Mouse (Mus musculus): ENCODE results near the gene Pfpl. TPM values are rescaled to one million over a fixed set of nuclear protein-coding genes. Genes with fewer than 3 reads are reported as not detected.

Pfpl gene
- polyA plus RNA-seq (2015; fragmentation: Nextera tagmentation; extraction: Ambion mirVana): not detected in 2 replicates

DNA sequence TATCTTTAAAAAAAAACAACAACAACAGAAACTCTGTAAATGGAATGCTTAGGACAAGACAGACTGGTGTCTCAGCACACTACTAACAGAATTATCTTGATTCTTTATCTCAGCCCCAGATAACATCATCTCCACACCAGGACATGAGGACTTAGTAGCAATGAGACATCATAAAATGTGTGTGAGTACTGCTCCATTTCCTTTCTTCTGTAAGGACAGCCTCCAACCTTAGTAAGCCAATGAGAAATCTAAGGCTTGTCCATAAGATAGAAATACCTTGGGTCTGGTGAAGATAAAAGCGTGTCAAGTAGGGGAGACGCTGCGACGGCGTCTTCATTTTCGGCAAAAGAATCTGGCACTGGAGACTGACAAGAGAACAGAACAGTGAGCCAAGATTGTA, at the start of gene Pfpl:
Pfpl (plus strand) TSS at position 301 of the 400 bp plus-strand sequence.
- 79% methylated on average over 6 of the region's 6 CpGs for whole genome bisulfite sequencing (ENCODE audit: insufficient replicate concordance)
- H3K9ac ChIP-seq (replicated peaks): no peak within 1 kb of the TSS
- H3K4me3 ChIP-seq (ENCODE audit: low read depth, low read length): no peak within 1 kb of the TSS
- H3K4me1 ChIP-seq (ENCODE audit: insufficient read depth): no peaks in the 10 kb centered on the region
- ATAC-seq (no peak), DNase-seq (no peak)
- H3K9me3 ChIP-seq (ENCODE audit: low read length): no peaks in the 10 kb centered on the region
- H3K36me3 ChIP-seq (replicated peaks; ENCODE audit: insufficient read depth, low read length): no peaks in the 10 kb centered on the region
- H3K4me2 ChIP-seq (ENCODE audit: low read depth, low read length): no peak within 1 kb of the TSS
- TF ChIP-seq EP300 (IDR thresholded peaks at IDR 0.05; ENCODE audit: low read depth) (no peak), CTCF (IDR thresholded peaks at IDR 0.05; ENCODE audit: low read depth) (no peak)
- no peaks in the 10 kb centered on the region for H3K27me3 ChIP-seq (ENCODE audit: insufficient read depth, low read length)
- H3K27ac ChIP-seq (ENCODE audit: low read depth): no peak within 1 kb of the TSS

DNA sequence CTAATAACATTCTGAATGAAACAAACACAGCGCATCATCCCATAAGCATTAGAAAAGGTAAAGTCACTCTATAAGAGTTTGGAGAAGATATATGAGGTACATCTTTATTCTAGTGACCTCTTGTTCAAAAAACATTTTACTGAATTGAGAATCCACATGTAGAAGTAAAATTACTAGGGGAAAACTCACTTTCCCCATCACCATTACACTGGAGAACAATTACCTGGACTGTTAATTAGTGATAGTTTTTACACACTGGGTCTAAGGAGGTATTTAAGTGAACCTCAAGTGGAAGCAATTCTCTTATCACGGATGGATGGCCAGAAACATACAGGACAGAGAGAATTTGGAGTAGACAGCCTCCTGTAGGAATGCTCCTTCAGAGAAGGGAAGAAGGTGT, 40.7 kb upstream of the Pfpl start, which contains the start of gene Olfr1440:
Olfr1440 (plus strand) TSS at position 301 of the 400 bp plus-strand sequence.
- no peak within 1 kb of the TSS for H3K27ac ChIP-seq (ENCODE audit: low read depth)
- H3K36me3 ChIP-seq (replicated peaks; ENCODE audit: insufficient read depth, low read length): no peaks in the 10 kb centered on the region
- no peak within 1 kb of the TSS for H3K9ac ChIP-seq (replicated peaks)
- no peak within 1 kb of the TSS for H3K4me3 ChIP-seq (ENCODE audit: low read depth, low read length)
- ATAC-seq (no peak), DNase-seq (no peak)
- H3K4me1 ChIP-seq (ENCODE audit: insufficient read depth): no peaks in the 10 kb centered on the region
- H3K4me2 ChIP-seq (ENCODE audit: low read depth, low read length): no peak within 1 kb of the TSS
- 74% methylated on average over 2 of the region's 2 CpGs for WGBS (ENCODE audit: insufficient replicate concordance)
- H3K27me3 ChIP-seq (ENCODE audit: insufficient read depth, low read length): no peaks in the 10 kb centered on the region
- H3K9me3 ChIP-seq (ENCODE audit: low read length): no peaks in the 10 kb centered on the region
- TF ChIP-seq CTCF (IDR thresholded peaks at IDR 0.05; ENCODE audit: low read depth) (no peak), EP300 (IDR thresholded peaks at IDR 0.05; ENCODE audit: low read depth) (no peak)

DNA sequence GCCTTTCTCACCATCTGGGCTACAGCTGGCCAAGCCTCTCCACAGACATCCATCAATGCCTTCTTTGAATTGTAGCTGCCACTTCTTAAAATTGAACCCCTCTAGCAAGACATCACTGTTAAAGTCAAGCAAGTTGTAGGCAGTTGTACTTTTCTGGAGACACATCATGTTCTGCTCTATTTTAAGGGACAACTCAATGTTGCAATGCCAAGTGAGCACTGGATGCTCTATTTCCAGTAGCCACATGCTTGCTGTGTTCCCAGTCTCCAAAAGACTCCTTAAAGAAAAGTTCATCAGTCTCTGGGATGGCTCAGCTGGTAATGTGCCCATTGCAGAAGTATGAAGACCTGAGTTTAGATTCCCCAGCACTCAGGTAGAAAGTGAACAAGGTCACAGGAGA, 14.0 kb upstream of the Pfpl start:
- TF ChIP-seq EP300 (IDR thresholded peaks at IDR 0.05; ENCODE audit: low read depth) (no peak), CTCF (IDR thresholded peaks at IDR 0.05; ENCODE audit: low read depth) (no peak)
- no peak for ATAC-seq
- Histone ChIP-seq H3K27ac (ENCODE audit: low read depth) (no peak overlapping the region), H3K4me2 (ENCODE audit: low read depth, low read length) (no peak overlapping the region), H3K36me3 (replicated peaks; ENCODE audit: insufficient read depth, low read length) (no peaks in the 10 kb centered on the region), H3K4me1 (ENCODE audit: insufficient read depth) (no peaks in the 10 kb centered on the region), H3K27me3 (ENCODE audit: insufficient read depth, low read length) (no peaks in the 10 kb centered on the region), H3K4me3 (ENCODE audit: low read depth, low read length) (no peak overlapping the region), H3K9ac (replicated peaks) (no peak overlapping the region), H3K9me3 (ENCODE audit: low read length) (no peaks in the 10 kb centered on the region)
- DNase-seq: no peak

DNA sequence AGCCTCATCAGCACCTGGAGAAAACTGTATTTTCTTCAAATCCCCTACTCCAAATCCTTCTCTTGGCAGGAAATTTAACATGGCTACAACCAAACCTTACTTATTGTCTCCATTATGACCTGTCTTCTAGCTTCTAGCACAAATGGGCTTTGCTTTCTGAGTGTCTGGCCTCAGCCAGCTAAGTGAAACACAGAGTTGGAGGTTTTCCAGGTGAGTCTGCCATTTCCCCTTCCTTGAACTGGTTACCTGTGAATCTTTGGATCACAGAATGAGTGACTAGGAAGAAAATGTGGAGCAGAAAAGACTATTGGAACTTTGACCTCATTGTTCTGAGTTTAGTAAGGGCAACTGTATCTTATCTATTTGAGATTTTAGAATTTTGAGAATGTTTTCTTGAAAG, 10.3 kb upstream of the Pfpl start, which contains the start of gene Olfr1441:
Olfr1441 (plus strand) TSS at position 73 of the 400 bp plus-strand sequence.
- Histone ChIP-seq H3K4me3 (ENCODE audit: low read depth, low read length) (no peak within 1 kb of the TSS), H3K4me2 (ENCODE audit: low read depth, low read length) (no peak within 1 kb of the TSS), H3K4me1 (ENCODE audit: insufficient read depth) (no peaks in the 10 kb centered on the region), H3K27ac (ENCODE audit: low read depth) (no peak within 1 kb of the TSS), H3K36me3 (replicated peaks; ENCODE audit: insufficient read depth, low read length) (no peaks in the 10 kb centered on the region), H3K9me3 (ENCODE audit: low read length) (no peaks in the 10 kb centered on the region), H3K9ac (replicated peaks) (no peak within 1 kb of the TSS), H3K27me3 (ENCODE audit: insufficient read depth, low read length) (no peaks in the 10 kb centered on the region)
- no peak for DNase-seq
- TF ChIP-seq EP300 (IDR thresholded peaks at IDR 0.05; ENCODE audit: low read depth): no peak
- no peak for TF ChIP-seq CTCF (IDR thresholded peaks at IDR 0.05; ENCODE audit: low read depth)
- ATAC-seq: no peak

DNA sequence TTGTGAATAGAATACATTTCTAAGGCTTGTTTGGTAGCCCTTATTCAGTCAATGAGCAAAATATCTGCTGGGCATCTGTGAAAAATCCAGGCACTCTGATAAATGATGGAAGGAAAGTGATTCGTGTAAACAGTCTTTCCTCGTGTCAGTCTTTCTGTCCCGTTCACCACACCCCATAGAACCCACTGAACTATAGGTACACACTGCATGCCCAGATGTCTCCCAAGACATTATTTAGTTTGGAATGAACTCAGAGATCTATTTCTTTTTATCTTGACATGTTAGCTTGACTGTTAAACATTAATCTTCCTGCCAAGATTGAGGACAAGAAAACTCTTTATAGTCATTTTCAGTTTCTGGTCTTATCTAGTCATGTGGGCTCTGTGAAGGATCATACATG, 9.4 kb upstream of the Pfpl start:
- Histone ChIP-seq H3K36me3 (replicated peaks; ENCODE audit: insufficient read depth, low read length) (no peaks in the 10 kb centered on the region), H3K27ac (ENCODE audit: low read depth) (no peak overlapping the region), H3K9me3 (ENCODE audit: low read length) (no peaks in the 10 kb centered on the region), H3K4me3 (ENCODE audit: low read depth, low read length) (no peak overlapping the region), H3K27me3 (ENCODE audit: insufficient read depth, low read length) (no peaks in the 10 kb centered on the region), H3K9ac (replicated peaks) (no peak overlapping the region), H3K4me2 (ENCODE audit: low read depth, low read length) (no peak overlapping the region), H3K4me1 (ENCODE audit: insufficient read depth) (no peaks in the 10 kb centered on the region)
- TF ChIP-seq CTCF (IDR thresholded peaks at IDR 0.05; ENCODE audit: low read depth): no peak
- no peak for TF ChIP-seq EP300 (IDR thresholded peaks at IDR 0.05; ENCODE audit: low read depth)
- no peak for DNase-seq
- 56% methylated on average over 3 of the region's 3 CpGs for WGBS (ENCODE audit: insufficient replicate concordance)
- ATAC-seq: no peak

DNA sequence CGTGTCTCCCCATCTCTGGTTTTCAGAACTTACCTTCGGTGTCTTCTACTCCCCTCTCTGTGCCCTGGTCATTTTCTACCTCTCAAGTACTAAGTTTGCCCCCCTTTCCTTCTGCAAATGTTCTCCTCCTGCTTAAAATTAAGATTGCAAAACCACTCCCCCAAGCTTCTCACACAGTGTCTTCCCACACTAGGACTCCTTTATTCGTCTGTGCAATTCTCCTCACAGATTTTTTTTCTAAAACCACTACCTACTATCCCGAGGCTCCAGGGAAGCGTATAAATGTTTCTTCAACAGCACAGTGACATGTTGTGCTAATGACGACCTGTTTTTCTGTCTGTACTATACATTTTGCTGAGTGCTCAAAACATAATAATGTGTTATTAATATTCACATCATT, 7.2 kb upstream of the Pfpl start:
- WGBS (ENCODE audit: insufficient replicate concordance): 62% methylated on average over 6 of the region's 6 CpGs
- Histone ChIP-seq H3K9me3 (ENCODE audit: low read length) (no peaks in the 10 kb centered on the region), H3K36me3 (replicated peaks; ENCODE audit: insufficient read depth, low read length) (no peaks in the 10 kb centered on the region), H3K27ac (ENCODE audit: low read depth) (no peak overlapping the region), H3K9ac (replicated peaks) (no peak overlapping the region), H3K4me1 (ENCODE audit: insufficient read depth) (no peaks in the 10 kb centered on the region), H3K4me2 (ENCODE audit: low read depth, low read length) (no peak overlapping the region), H3K4me3 (ENCODE audit: low read depth, low read length) (no peak overlapping the region), H3K27me3 (ENCODE audit: insufficient read depth, low read length) (no peaks in the 10 kb centered on the region)
- no peak for TF ChIP-seq CTCF (IDR thresholded peaks at IDR 0.05; ENCODE audit: low read depth)
- no peak for TF ChIP-seq EP300 (IDR thresholded peaks at IDR 0.05; ENCODE audit: low read depth)
- DNase-seq: no peak
- ATAC-seq: no peak

DNA sequence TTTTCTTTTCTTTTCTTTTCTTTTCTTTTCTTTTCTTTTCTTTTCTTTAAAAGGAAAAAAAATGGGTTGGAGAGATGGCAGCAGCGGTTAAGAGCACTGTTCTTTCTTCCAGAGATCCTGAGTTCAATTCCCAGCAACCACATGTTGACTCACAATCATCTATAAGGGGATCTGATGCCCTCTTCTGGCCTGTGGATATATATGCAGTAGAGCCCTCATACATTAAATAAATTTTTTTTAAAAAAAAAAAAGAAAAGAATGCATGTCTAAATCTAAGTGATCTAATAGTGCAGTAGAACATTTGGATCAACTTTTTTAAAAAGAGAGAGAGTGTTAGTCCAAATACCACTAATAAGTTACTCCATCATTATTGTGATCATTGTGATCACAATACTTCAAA, 6.0 kb upstream of the Pfpl start:
- TF ChIP-seq CTCF (IDR thresholded peaks at IDR 0.05; ENCODE audit: low read depth): no peak
- no peak for TF ChIP-seq EP300 (IDR thresholded peaks at IDR 0.05; ENCODE audit: low read depth)
- ATAC-seq (no peak), DNase-seq (no peak)
- no peak overlapping the region for H3K27ac ChIP-seq (ENCODE audit: low read depth)
- H3K4me3 ChIP-seq (ENCODE audit: low read depth, low read length): no peak overlapping the region
- no peaks in the 10 kb centered on the region for H3K27me3 ChIP-seq (ENCODE audit: insufficient read depth, low read length)
- H3K9ac ChIP-seq (replicated peaks): no peak overlapping the region
- no peaks in the 10 kb centered on the region for H3K36me3 ChIP-seq (replicated peaks; ENCODE audit: insufficient read depth, low read length)
- 74% methylated on average over 1 of the region's 1 CpGs for WGBS (ENCODE audit: insufficient replicate concordance)
- H3K4me1 ChIP-seq (ENCODE audit: insufficient read depth): no peaks in the 10 kb centered on the region
- H3K4me2 ChIP-seq (ENCODE audit: low read depth, low read length): no peak overlapping the region
- H3K9me3 ChIP-seq (ENCODE audit: low read length): no peaks in the 10 kb centered on the region

Data from liver, postnatal 0 days (tissue).